Mouse (Mus musculus): Measurements from ENCODE around the gene Mgat2. TPM values are rescaled to one million over a fixed set of nuclear protein-coding genes. Genes with fewer than 3 reads are reported as not detected.

Gene Mgat2
- polyA plus RNA-seq, 1 experiment from 2014 or later: 44.9 TPM

DNA sequence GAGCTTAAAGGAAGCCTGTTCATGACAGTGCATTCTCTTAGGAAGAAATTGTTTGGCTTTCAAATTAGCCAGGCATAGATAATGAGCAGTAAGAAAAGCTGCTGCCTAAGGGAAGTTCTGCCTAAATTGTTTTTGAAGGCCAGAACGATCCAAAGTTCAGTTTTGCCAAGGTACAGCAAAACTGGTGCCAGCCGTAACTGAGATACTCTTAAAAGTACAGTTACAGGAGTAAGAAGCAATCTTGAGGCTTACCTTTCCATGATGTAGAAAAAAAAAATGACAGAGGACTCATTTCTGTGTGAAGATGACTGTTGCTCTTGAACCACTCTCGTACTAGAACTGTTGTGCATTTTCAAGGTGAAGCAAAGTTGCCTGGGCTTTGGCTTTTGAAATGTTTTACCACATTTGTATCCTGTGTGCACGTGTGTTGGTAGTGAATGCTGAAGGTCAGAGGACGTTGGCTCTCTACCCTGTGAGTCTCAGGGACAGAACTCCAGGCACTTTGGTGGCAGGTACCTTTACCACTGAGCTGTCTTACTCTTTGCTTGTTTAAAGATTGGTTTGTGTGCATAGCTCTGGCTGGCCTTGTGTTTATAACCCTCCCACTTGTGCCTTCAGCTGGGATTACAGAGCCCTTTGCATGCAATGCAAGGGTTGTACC lies 3.0 kb downstream of the Mgat2 start:
- Histone ChIP-seq H3K9me3 (ENCODE audit: control insufficient read depth, low read length) (no peaks in the 10 kb centered on the region), H3K9ac (ENCODE audit: low read depth, low read length) (no peak overlapping the region), H3K4me2 (peak overlapping the region; percentile 41), H3K36me3 (ENCODE audit: control insufficient read depth, insufficient read depth, low read length) (peaks cover 15% of the 10 kb centered on the region), H3K27me3 (replicated peaks; ENCODE audit: control insufficient read depth, insufficient read depth, low read length) (no peaks in the 10 kb centered on the region), H3K27ac (ENCODE audit: low read depth, low read length) (no peak overlapping the region), H3K4me3 (ENCODE audit: low read depth, low read length) (no peak overlapping the region; the same call in 1 of the 2 replicates), H3K4me1 (replicated peaks; ENCODE audit: control insufficient read depth, insufficient read depth, low read length) (peaks cover 12% of the 10 kb centered on the region)
- ATAC-seq (replicated peaks; ENCODE audit: low FRiP score) (no peak), DNase-seq (ENCODE audit: low spot score) (no peak)
- 63% methylated on average over 5 of the region's 5 CpGs for WGBS

DNA sequence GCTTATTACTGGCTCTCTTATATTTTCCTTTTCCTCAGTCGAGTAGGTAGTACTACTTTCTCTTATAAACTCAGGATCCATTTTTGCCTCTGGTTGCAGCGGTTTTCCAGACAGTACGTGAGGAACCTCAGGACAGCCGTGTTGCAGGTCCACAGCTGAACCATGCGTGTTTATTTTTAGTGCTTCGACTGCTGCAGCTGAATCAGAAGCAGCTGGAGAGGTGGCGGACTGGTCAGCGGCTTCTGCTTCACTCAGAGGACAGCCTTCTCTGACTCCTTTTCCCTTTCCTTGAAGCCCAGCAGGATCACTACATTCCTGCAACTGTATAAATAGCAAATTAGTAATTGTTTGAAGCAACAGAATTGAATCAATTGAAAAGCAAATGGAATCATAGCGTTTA lies 6.1 kb downstream of the Mgat2 start:
- Histone ChIP-seq H3K9me3 (ENCODE audit: control insufficient read depth, low read length) (no peaks in the 10 kb centered on the region), H3K27me3 (replicated peaks; ENCODE audit: control insufficient read depth, insufficient read depth, low read length) (no peaks in the 10 kb centered on the region), H3K9ac (ENCODE audit: low read depth, low read length) (no peak overlapping the region), H3K4me2 (no peak overlapping the region), H3K36me3 (ENCODE audit: control insufficient read depth, insufficient read depth, low read length) (peaks cover 15% of the 10 kb centered on the region), H3K4me3 (ENCODE audit: low read depth, low read length) (no peak overlapping the region), H3K4me1 (replicated peaks; ENCODE audit: control insufficient read depth, insufficient read depth, low read length) (peaks cover 14% of the 10 kb centered on the region), H3K27ac (ENCODE audit: low read depth, low read length) (no peak overlapping the region)
- 91% methylated on average over 9 of the region's 9 CpGs for WGBS
- no peak for ATAC-seq (replicated peaks; ENCODE audit: low FRiP score)
- no peak for DNase-seq (ENCODE audit: low spot score)

DNA sequence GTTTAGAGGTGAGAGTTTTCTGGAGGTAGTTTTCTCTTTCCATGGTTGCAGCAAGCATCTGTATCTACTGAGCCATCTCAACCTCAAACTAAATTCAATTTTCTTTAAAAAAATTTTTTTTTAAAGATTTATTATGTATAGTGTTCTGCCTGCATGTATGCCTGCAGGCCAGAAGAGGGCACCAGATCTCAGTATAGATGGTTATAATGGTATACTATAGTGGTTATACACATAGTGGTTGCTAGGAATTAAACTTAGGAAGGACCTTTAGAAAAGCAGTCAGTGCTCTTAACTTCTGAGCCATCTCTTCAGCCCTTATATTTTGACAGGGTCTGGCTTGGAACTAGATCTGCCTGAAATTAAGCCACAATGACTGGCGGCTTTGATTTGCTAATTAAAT lies 6.6 kb downstream of the Mgat2 start:
- Histone ChIP-seq H3K36me3 (ENCODE audit: control insufficient read depth, insufficient read depth, low read length) (peaks cover 15% of the 10 kb centered on the region), H3K4me3 (ENCODE audit: low read depth, low read length) (no peak overlapping the region), H3K9me3 (ENCODE audit: control insufficient read depth, low read length) (no peaks in the 10 kb centered on the region), H3K27me3 (replicated peaks; ENCODE audit: control insufficient read depth, insufficient read depth, low read length) (no peaks in the 10 kb centered on the region), H3K4me2 (no peak overlapping the region), H3K9ac (ENCODE audit: low read depth, low read length) (no peak overlapping the region), H3K27ac (ENCODE audit: low read depth, low read length) (no peak overlapping the region), H3K4me1 (replicated peaks; ENCODE audit: control insufficient read depth, insufficient read depth, low read length) (peaks cover 10% of the 10 kb centered on the region)
- 93% methylated on average over 1 of the region's 1 CpGs for WGBS
- ATAC-seq (replicated peaks; ENCODE audit: low FRiP score) (no peak), DNase-seq (ENCODE audit: low spot score) (no peak)

DNA sequence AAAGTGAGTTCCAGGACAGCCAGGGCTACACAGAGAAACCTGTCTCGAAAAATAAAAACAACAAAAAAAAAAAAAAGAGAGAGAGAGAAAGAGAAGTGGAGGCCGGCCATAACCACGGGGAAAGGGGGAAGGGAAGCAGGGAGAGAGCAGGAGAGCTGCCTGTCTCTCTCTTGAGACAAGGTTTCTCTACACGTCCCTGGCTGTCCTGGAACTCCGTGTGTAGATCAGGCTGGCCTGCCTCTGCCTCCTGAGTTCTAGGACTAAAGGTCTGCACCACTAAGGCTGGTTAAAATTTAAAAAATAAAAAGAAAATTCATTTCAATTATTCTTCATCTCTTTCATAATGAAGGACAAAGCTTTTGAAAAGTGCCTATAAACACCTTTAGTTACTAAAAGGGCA lies 7.4 kb downstream of the Mgat2 start:
- no peak overlapping the region for H3K4me3 ChIP-seq (ENCODE audit: low read depth, low read length)
- 71% methylated on average over 5 of the region's 5 CpGs for WGBS
- H3K4me2 ChIP-seq: no peak overlapping the region
- peaks cover 15% of the 10 kb centered on the region for H3K36me3 ChIP-seq (ENCODE audit: control insufficient read depth, insufficient read depth, low read length)
- H3K9me3 ChIP-seq (ENCODE audit: control insufficient read depth, low read length): no peaks in the 10 kb centered on the region
- DNase-seq (ENCODE audit: low spot score) (no peak), ATAC-seq (replicated peaks; ENCODE audit: low FRiP score) (no peak)
- H3K27me3 ChIP-seq (replicated peaks; ENCODE audit: control insufficient read depth, insufficient read depth, low read length): no peaks in the 10 kb centered on the region
- H3K9ac ChIP-seq (ENCODE audit: low read depth, low read length): no peak overlapping the region
- peaks cover 7% of the 10 kb centered on the region; the same call in 1 of the 2 replicates for H3K4me1 ChIP-seq (replicated peaks; ENCODE audit: control insufficient read depth, insufficient read depth, low read length)
- no peak overlapping the region for H3K27ac ChIP-seq (ENCODE audit: low read depth, low read length)

DNA sequence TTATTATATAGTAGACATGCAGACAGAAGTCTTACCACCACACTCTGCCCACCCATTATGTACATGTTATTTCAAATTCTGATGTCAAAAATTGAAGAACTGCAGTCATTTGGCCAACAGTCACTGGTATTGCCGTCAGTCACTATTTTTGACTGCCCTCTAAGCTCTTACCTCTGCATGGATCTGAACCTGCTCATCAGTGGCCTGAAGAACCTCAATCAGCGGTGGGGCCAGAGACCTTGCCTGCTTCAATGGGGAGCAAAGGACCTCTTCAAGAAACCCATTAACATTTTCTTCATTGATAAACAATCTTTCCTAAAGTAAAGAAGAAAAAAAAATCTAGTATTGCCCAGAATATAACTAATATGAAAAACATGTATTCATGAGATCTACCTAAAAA lies 8.7 kb downstream of the Mgat2 start:
- Histone ChIP-seq H3K9me3 (ENCODE audit: control insufficient read depth, low read length) (no peaks in the 10 kb centered on the region), H3K4me2 (no peak overlapping the region), H3K27ac (ENCODE audit: low read depth, low read length) (no peak overlapping the region), H3K36me3 (ENCODE audit: control insufficient read depth, insufficient read depth, low read length) (peaks cover 15% of the 10 kb centered on the region), H3K27me3 (replicated peaks; ENCODE audit: control insufficient read depth, insufficient read depth, low read length) (no peaks in the 10 kb centered on the region), H3K9ac (ENCODE audit: low read depth, low read length) (no peak overlapping the region), H3K4me3 (ENCODE audit: low read depth, low read length) (no peak overlapping the region), H3K4me1 (replicated peaks; ENCODE audit: control insufficient read depth, insufficient read depth, low read length) (peaks cover 2% of the 10 kb centered on the region; the same call in 1 of the 2 replicates)
- DNase-seq (ENCODE audit: low spot score): no peak
- ATAC-seq (replicated peaks; ENCODE audit: low FRiP score): no peak
- WGBS: 89% methylated on average over 2 of the region's 2 CpGs

DNA sequence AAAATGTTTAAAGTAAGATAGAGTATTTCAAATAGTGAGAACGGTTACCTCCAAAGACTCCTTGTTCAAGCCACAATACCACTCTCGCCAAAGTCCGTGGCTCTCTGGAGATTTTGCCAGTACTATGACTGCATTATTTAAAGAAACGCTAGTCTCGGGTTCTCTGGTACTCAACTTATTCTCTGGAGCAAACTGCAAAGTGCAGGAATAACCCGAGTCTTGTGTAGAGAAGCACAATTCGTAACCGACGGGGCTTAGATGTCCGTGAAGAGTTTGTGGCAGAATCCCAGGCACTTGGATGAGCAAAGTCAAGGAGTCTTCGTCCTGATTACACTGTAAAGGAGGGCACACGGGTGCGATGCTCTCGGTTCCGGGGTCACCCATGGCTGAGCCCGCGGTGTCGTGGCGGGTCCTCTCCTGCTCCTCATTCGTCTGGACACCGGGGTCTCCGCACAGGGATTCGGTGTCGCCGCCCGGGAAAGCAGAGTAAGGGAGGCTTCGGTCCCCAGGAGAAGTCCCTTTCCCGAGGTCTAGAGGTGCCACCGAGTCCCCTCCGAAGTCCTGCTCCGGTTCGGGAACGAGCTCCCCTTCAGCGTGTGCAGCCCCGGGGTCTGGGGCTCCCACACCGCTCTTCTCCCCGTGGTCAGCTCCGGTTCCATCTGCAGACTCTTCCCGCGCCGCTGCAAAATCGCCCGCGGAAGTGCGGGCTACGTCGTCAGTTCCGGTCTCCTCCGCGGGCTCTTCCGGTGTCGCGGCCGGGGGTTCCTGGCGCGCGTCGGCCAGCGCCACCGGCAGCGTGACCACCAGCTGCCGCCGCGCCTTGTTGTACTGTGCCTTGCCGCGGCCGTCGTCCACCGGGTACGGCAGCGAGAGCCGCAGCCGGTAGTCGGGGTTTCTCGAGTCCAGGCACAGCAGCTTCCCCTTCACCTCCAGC lies 12.8 kb downstream of the Mgat2 start, which contains the start of gene Gm49383:
Gene Gm49383 (minus strand): TSS at position 661 of the 934 bp plus-strand sequence.
- H3K4me1 ChIP-seq (replicated peaks; ENCODE audit: control insufficient read depth, insufficient read depth, low read length): peaks cover 14% of the 10 kb centered on the region
- H3K27ac ChIP-seq (ENCODE audit: low read depth, low read length): peak within 1 kb of the TSS; percentile 89
- H3K4me3 ChIP-seq (ENCODE audit: low read depth, low read length): peak within 1 kb of the TSS; percentile 99
- H3K4me2 ChIP-seq: peak within 1 kb of the TSS; percentile 82
- peak; percentile 72 for ATAC-seq (replicated peaks; ENCODE audit: low FRiP score)
- H3K27me3 ChIP-seq (replicated peaks; ENCODE audit: control insufficient read depth, insufficient read depth, low read length): no peaks in the 10 kb centered on the region
- DNase-seq (ENCODE audit: low spot score): peak; percentile 79
- peaks cover 16% of the 10 kb centered on the region; the same call in 1 of the 2 replicates for H3K36me3 ChIP-seq (ENCODE audit: control insufficient read depth, insufficient read depth, low read length)
- WGBS: under 1% methylated on average over 75 of the region's 75 CpGs
- H3K9ac ChIP-seq (ENCODE audit: low read depth, low read length): peak within 1 kb of the TSS; percentile 96
- H3K9me3 ChIP-seq (ENCODE audit: control insufficient read depth, low read length): no peaks in the 10 kb centered on the region

DNA sequence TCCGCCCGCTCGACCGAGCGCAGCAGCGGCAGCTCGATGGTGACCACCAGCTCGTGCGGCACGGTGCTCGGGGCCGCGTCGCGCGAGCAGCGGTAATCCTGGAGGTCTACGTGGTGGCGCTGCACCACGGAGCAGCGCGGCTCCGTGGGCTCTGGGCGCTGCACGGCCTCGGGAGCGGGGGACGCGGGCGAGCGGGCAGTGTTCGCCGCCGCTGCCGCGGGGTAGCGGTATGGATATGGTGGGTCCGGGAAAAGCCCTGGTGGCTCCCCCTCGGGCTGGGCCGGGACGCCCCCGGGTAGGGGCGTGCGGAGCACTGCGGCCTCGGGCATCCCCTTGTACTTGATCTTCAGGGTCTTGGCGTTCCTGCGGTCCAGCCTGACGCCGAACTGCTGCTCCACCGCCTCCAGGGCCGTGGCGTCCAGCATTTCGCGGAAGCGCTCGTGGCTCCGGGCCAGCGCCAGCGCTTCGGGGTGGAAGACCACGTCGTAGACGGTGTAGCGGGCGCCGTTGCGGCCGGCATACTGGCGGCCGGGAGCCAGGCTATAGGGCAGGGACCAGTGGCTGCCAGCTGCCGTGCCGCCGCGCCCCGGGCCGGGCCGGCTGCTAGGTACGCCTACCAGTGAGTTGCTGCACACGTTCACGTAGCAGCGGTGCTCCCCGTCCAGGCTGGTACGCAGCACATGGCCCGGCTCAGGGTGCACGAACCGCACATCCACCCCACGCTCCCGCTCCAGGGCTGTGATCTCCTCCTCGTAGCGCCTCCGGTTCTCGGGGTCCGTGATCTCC lies 13.6 kb downstream of the Mgat2 start:
- Histone ChIP-seq H3K9me3 (ENCODE audit: control insufficient read depth, low read length) (no peaks in the 10 kb centered on the region), H3K4me3 (ENCODE audit: low read depth, low read length) (peak overlapping the region; percentile 99), H3K9ac (ENCODE audit: low read depth, low read length) (peak overlapping the region; percentile 96), H3K4me2 (peak overlapping the region; percentile 82), H3K27me3 (replicated peaks; ENCODE audit: control insufficient read depth, insufficient read depth, low read length) (no peaks in the 10 kb centered on the region), H3K4me1 (replicated peaks; ENCODE audit: control insufficient read depth, insufficient read depth, low read length) (peaks cover 14% of the 10 kb centered on the region), H3K36me3 (ENCODE audit: control insufficient read depth, insufficient read depth, low read length) (peaks cover 20% of the 10 kb centered on the region; the same call in 1 of the 2 replicates), H3K27ac (ENCODE audit: low read depth, low read length) (peak overlapping the region; percentile 89)
- ATAC-seq (replicated peaks; ENCODE audit: low FRiP score) (peak; percentile 77), DNase-seq (ENCODE audit: low spot score) (peak; percentile 72)
- WGBS: under 1% methylated on average over 94 of the region's 94 CpGs

DNA sequence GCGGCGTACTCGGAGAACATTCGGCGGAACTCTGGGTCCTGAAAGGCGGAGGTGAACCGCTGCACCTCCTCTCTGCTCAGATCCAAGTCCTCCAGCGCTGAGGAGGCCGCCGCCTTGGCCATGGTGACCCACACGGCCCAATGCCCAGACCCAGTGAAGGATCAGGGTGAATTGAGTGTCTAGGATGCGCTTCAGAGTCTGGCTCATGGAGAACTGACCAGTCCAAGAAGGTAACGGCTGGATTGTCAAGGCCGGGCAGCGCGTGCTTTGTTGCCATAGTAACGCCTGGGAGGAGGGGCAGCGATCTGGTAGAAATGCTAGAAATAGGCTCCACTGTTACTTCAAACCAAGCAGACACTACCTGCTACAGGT lies 14.2 kb downstream of the Mgat2 start, which contains the start of gene Dnaaf2:
Gene Dnaaf2 (minus strand): TSS at position 266 of the 372 bp plus-strand sequence.
- Histone ChIP-seq H3K4me1 (replicated peaks; ENCODE audit: control insufficient read depth, insufficient read depth, low read length) (peaks cover 14% of the 10 kb centered on the region), H3K4me3 (ENCODE audit: low read depth, low read length) (peak within 1 kb of the TSS; percentile 99), H3K9me3 (ENCODE audit: control insufficient read depth, low read length) (no peaks in the 10 kb centered on the region), H3K27ac (ENCODE audit: low read depth, low read length) (peak within 1 kb of the TSS; percentile 89), H3K36me3 (ENCODE audit: control insufficient read depth, insufficient read depth, low read length) (peaks cover 20% of the 10 kb centered on the region; the same call in 1 of the 2 replicates), H3K9ac (ENCODE audit: low read depth, low read length) (peak within 1 kb of the TSS; percentile 96), H3K27me3 (replicated peaks; ENCODE audit: control insufficient read depth, insufficient read depth, low read length) (no peaks in the 10 kb centered on the region), H3K4me2 (peak within 1 kb of the TSS; percentile 82)
- ATAC-seq (replicated peaks; ENCODE audit: low FRiP score) (peak; percentile 42), DNase-seq (ENCODE audit: low spot score) (peak; percentile 82)
- WGBS: under 1% methylated on average over 18 of the region's 18 CpGs
